Mouse (Mus musculus) megakaryocyte, adult 5-6 weeks (primary cell): ENCODE measurements around the gene C2cd2l. TPM values are rescaled to one million over a fixed set of nuclear protein-coding genes. Genes with fewer than 3 reads are reported as not detected.

Experiments used
- ATAC-seq: 2 replicates; pipeline ENCODE4 v1.8.0; 2016; ENCODE audit warnings: mild to moderate bottlenecking, inconsistent platforms; ENCODE audit not compliant: poor library complexity, severe bottlenecking
- total RNA-seq, 2 experiments: library from RNA; stranded (forward) in 1 of 2; stranded (reverse) in 1 of 2; fragments of 153-499, 151-499 nt in 1 of 2; fragments of 221-1000, 200-1000 nt in 1 of 2; gene quantifications; 2 replicates each; pipeline versions ENCODE4 v1.2.3 to v1.2.4; 2015 to 2017

Gene C2cd2l
- total RNA-seq, 2 experiments from 2014 or later = 13.4 to 16.4 TPM

- ATAC-seq = peak; percentile 87
These were observed 52.1 kb downstream of the C2cd2l start for GRCm38 (mm10) chr9:44268027-44268360.

- no peak for ATAC-seq
These were observed 52.6 kb downstream of the C2cd2l start for GRCm38 (mm10) chr9:44267319-44268026.

GRCm38 (mm10) chr9:44266478-44267226, 53.4 kb downstream of the C2cd2l start:
- peak; percentile 41 for ATAC-seq

GRCm38 (mm10) chr9:44261388-44261787, 58.7 kb downstream of the C2cd2l start:
- ATAC-seq = no peak

Other genes starting within 250 kb of the C2cd2l start
- gene Mfrp, start 218.6 kb downstream of the C2cd2l start, total RNA-seq (2015) = not detected in 2 replicates
- gene Mfrp, start 218.6 kb downstream of the C2cd2l start, total RNA-seq (2017) = 0.24 TPM in 1 of 2 replicates, not detected in the other
- gene C1qtnf5, start 213.0 kb downstream of the C2cd2l start, total RNA-seq (2015) = 0.27 TPM in 1 of 2 replicates, not detected in the other
- 0.40 TPM in 1 of 2 replicates, not detected in the other for gene C1qtnf5, start 213.0 kb downstream of the C2cd2l start, total RNA-seq (2017)
- gene Gm49380, start 206.8 kb downstream of the C2cd2l start, total RNA-seq (2015) = not detected in 2 replicates
- not detected in 2 replicates for gene Gm49380, start 206.8 kb downstream of the C2cd2l start, total RNA-seq (2017)
- 35.9 and 36.7 TPM in 2 replicates for gene Rnf26, start 206.8 kb downstream of the C2cd2l start, total RNA-seq (2015)
- gene Rnf26, start 206.8 kb downstream of the C2cd2l start, total RNA-seq (2017) = 16.3 and 20.9 TPM in 2 replicates
- 1.6 TPM in 2 replicates for gene Mcam, start 185.8 kb downstream of the C2cd2l start, total RNA-seq (2015)
- gene Mcam, start 185.8 kb downstream of the C2cd2l start, total RNA-seq (2017) = 3.2 and 5.8 TPM in 2 replicates
- gene Cbl, start 86.2 kb downstream of the C2cd2l start, total RNA-seq (2015) = 179 and 180 TPM in 2 replicates
- 45.3 and 70.2 TPM in 2 replicates for gene Cbl, start 86.2 kb downstream of the C2cd2l start, total RNA-seq (2017)
- not detected in 2 replicates for gene Ccdc153, start 79.6 kb downstream of the C2cd2l start, total RNA-seq (2015)
- not detected in 2 replicates for gene Ccdc153, start 79.6 kb downstream of the C2cd2l start, total RNA-seq (2017)
- 0.07 and 0.34 TPM in 2 replicates for gene Pdzd3, start 68.8 kb downstream of the C2cd2l start, total RNA-seq (2015)
- gene Pdzd3, start 68.8 kb downstream of the C2cd2l start, total RNA-seq (2017) = not detected in 2 replicates
- 9.5 and 13.1 TPM in 2 replicates for gene Nlrx1, start 51.7 kb downstream of the C2cd2l start, total RNA-seq (2015)
- 12.1 and 12.4 TPM in 2 replicates for gene Nlrx1, start 51.7 kb downstream of the C2cd2l start, total RNA-seq (2017)
- gene Abcg4, start 31.7 kb downstream of the C2cd2l start, total RNA-seq (2015) = 1.3 and 3.9 TPM in 2 replicates
- gene Abcg4, start 31.7 kb downstream of the C2cd2l start, total RNA-seq (2017) = 1.1 and 1.7 TPM in 2 replicates
- gene Hinfp, start 14.6 kb downstream of the C2cd2l start, total RNA-seq (2015) = 12.3 and 18.4 TPM in 2 replicates
- 13.1 and 15.3 TPM in 2 replicates for gene Hinfp, start 14.6 kb downstream of the C2cd2l start, total RNA-seq (2017)
- gene Dpagt1, start 5.7 kb upstream of the C2cd2l start, total RNA-seq (2015) = 37.7 and 39.4 TPM in 2 replicates
- gene Dpagt1, start 5.7 kb upstream of the C2cd2l start, total RNA-seq (2017) = 15.2 and 17.4 TPM in 2 replicates
- gene H2afx, start 14.4 kb upstream of the C2cd2l start, total RNA-seq (2015) = 136 and 144 TPM in 2 replicates
- 239 and 262 TPM in 2 replicates for gene H2afx, start 14.4 kb upstream of the C2cd2l start, total RNA-seq (2017)
- gene Hmbs, start 23.9 kb upstream of the C2cd2l start, total RNA-seq (2015) = 63.1 and 83.4 TPM in 2 replicates
- gene Hmbs, start 23.9 kb upstream of the C2cd2l start, total RNA-seq (2017) = 31.2 and 41.1 TPM in 2 replicates
- 19.2 and 19.4 TPM in 2 replicates for gene Vps11, start 41.4 kb upstream of the C2cd2l start, total RNA-seq (2015)
- gene Vps11, start 41.4 kb upstream of the C2cd2l start, total RNA-seq (2017) = 22.7 and 26.8 TPM in 2 replicates
- gene Hyou1, start 59.2 kb upstream of the C2cd2l start, total RNA-seq (2015) = 27.2 and 29.7 TPM in 2 replicates
- 48.3 and 49.7 TPM in 2 replicates for gene Hyou1, start 59.2 kb upstream of the C2cd2l start, total RNA-seq (2017)
- 19.7 and 23.5 TPM in 2 replicates for gene Slc37a4, start 76.6 kb upstream of the C2cd2l start, total RNA-seq (2015)
- gene Slc37a4, start 76.6 kb upstream of the C2cd2l start, total RNA-seq (2017) = 14.8 and 28.3 TPM in 2 replicates
- 2,100 and 2,121 TPM in 2 replicates for gene Rps25, start 86.9 kb upstream of the C2cd2l start, total RNA-seq (2015)
- gene Rps25, start 86.9 kb upstream of the C2cd2l start, total RNA-seq (2017) = 1,309 and 1,413 TPM in 2 replicates
- gene Trappc4, start 87.3 kb upstream of the C2cd2l start, total RNA-seq (2015) = 91.3 and 95.4 TPM in 2 replicates
- gene Trappc4, start 87.3 kb upstream of the C2cd2l start, total RNA-seq (2017) = 24.1 and 32.5 TPM in 2 replicates
- 24.5 TPM in 2 replicates for gene Ccdc84, start 98.3 kb upstream of the C2cd2l start, total RNA-seq (2015)
- gene Ccdc84, start 98.3 kb upstream of the C2cd2l start, total RNA-seq (2017) = 19.8 and 27.1 TPM in 2 replicates
- not detected in 2 replicates for gene Foxr1, start 120.9 kb upstream of the C2cd2l start, total RNA-seq (2015)
- not detected in 2 replicates for gene Foxr1, start 120.9 kb upstream of the C2cd2l start, total RNA-seq (2017)
- not detected in 2 replicates for gene Upk2, start 134.7 kb upstream of the C2cd2l start, total RNA-seq (2015)
- not detected in 2 replicates for gene Upk2, start 134.7 kb upstream of the C2cd2l start, total RNA-seq (2017)
- 6.0 TPM in 2 replicates for gene Bcl9l, start 162.5 kb upstream of the C2cd2l start, total RNA-seq (2015)
- gene Bcl9l, start 162.5 kb upstream of the C2cd2l start, total RNA-seq (2017) = 2.6 and 3.0 TPM in 2 replicates
- not detected in 2 replicates for gene Cxcr5, start 241.6 kb upstream of the C2cd2l start, total RNA-seq (2015)
- gene Cxcr5, start 241.6 kb upstream of the C2cd2l start, total RNA-seq (2017) = not detected in 2 replicates